ENCODE assay signal across 14 mouse cellular contexts in the genomic region with DNA sequence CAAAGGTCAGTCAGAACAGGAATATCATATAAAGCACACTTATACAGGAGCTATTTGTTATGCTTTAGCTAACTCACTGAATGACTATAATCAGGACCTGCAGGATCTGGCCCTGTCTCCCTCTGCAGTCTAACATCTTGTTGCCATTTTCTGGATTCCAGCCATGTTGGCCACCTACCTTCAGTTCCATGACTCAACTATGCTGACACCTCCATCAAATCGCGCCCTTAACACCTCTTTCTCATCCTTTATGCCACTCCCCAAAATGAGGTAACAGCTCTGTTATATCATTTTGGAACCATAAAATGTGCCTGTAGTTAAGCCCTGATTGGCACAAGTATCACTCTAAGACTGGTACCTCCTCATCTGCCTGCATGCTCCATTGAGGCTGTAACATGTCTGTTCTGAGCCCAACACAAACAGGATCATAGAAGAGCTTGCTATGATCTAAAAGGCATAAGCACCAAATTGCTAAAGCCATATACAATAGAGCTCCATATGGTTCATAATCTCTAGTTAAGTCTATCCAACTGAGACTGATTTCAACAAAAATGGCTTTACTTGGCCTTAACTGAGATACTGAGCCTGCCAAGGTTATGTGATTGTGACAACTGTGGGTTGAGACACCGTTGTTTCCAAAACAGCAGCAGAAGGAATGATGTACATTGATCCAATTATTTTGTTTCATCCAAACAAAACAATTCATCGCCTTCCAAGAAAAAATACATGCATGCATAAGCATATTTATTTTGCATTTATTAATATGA. TPM values are rescaled to one million over a fixed set of nuclear protein-coding genes. Genes with fewer than 3 reads are reported as not detected.
"Had no signal": no experiment of that assay in that cellular context is flagged by ENCODE, and none has a peak within 500 bp of the region (broad histone marks: within the 10 kb centered on the region; RNA-seq: fewer than 3 reads in every experiment).

No protein-coding gene starts in this region.

- ATAC-seq: liver, postnatal 0 days; midbrain, embryonic 13.5 days had no signal

- H3K9me3 ChIP-seq: limb, embryonic 10.5 days; liver, embryonic 13.5 days; megakaryocyte, embryonic 14.5 days; midbrain, embryonic 13.5 days; neural tube, embryonic 15.5 days had no signal

- H3K36me3 ChIP-seq: limb, embryonic 10.5 days; liver, embryonic 13.5 days; midbrain, embryonic 13.5 days; neural tube, embryonic 15.5 days had no signal

- H3K4me3 ChIP-seq: left cerebral cortex, adult 2 months; limb, embryonic 10.5 days; liver, embryonic 13.5 days; megakaryocyte, embryonic 14.5 days; midbrain, embryonic 13.5 days; myocyte; neural tube, embryonic 15.5 days had no signal

- H3K4me2 ChIP-seq: liver, embryonic 13.5 days; midbrain, embryonic 13.5 days; neural tube, embryonic 15.5 days had no signal

- H3K4me1 ChIP-seq: limb, embryonic 10.5 days; liver, embryonic 13.5 days; megakaryocyte, embryonic 14.5 days; midbrain, embryonic 13.5 days; neural tube, embryonic 15.5 days had no signal

- DNase-seq: kidney, adult 8-10 months; kidney, postnatal 25 days; liver, embryonic 13.5 days; liver, postnatal 0 days; lung, postnatal 14 days; right cerebral cortex, postnatal 25 days; thymus, postnatal 4 days had no signal

- H3K27ac ChIP-seq: left cerebral cortex, adult 2 months; limb, embryonic 10.5 days; liver, embryonic 13.5 days; macrophage; midbrain, embryonic 13.5 days; neural tube, embryonic 15.5 days had no signal

- H3K9ac ChIP-seq: liver, embryonic 13.5 days; liver, postnatal 0 days; midbrain, embryonic 13.5 days; neural tube, embryonic 15.5 days had no signal

- H3K27me3 ChIP-seq: liver, embryonic 13.5 days; megakaryocyte, embryonic 14.5 days; midbrain, embryonic 13.5 days; neural tube, embryonic 15.5 days had no signal

RNA-seq across cellular contexts. Expression of gene Pcsk5, which starts 37.8 kb away (rescaled TPM):
- polyA plus RNA-seq: macrophage, myocyte had no signal
